Mouse (Mus musculus) T-helper 17 cell (primary cell): ENCODE results near the gene Ephb1.

Experiments used
- in situ Hi-C, 2 experiments: fragments of 300-600 bp; cut with MboI, MseI; formaldehyde crosslinking; loops; 1 replicate in 1 of 2; 2 replicates in 1 of 2; pipeline ENCODE4 v1.15.1; 2025; ENCODE audit warnings: high pct_unique_total_duplicates in 2 of 2

The Ephb1 gene

GRCm38 (mm10) chr9:102354561-102354973 is at the start of gene Ephb1:
Gene Ephb1 (minus strand): TSS chr9:102354693.
- in situ Hi-C loops: loop anchor here (5.0 to 10.0 kb wide), 4 partner anchors 1030 to 1170 kb away; no protein-coding TSS in a partner anchor

- in situ Hi-C loops: loop anchor here in 1 of 2 experiments (5.0 kb wide), 1 partner anchor 144 kb away; no protein-coding TSS in a partner anchor
Measured at GRCm38 (mm10) chr9:102403086-102404021, 48.9 kb upstream of the Ephb1 start.

- in situ Hi-C loops: loop anchor here in 1 of 2 experiments (5.0 kb wide), 1 partner anchor 145 kb away; no protein-coding TSS in a partner anchor
Measured at GRCm38 (mm10) chr9:102402671-102403070, 48.2 kb upstream of the Ephb1 start.

- in situ Hi-C loops: no loop called here
Measured at GRCm38 (mm10) chr9:102388266-102388665, 33.8 kb upstream of the Ephb1 start.

GRCm38 (mm10) chr9:102386816-102387215 is 32.3 kb upstream of the Ephb1 start:
- in situ Hi-C loops: no loop called here

- in situ Hi-C loops: no loop called here
Measured at GRCm38 (mm10) chr9:102380235-102380634, 25.7 kb upstream of the Ephb1 start.

GRCm38 (mm10) chr9:102374661-102375060 is 20.2 kb upstream of the Ephb1 start:
- in situ Hi-C loops: no loop called here

- in situ Hi-C loops: no loop called here
Measured at GRCm38 (mm10) chr9:102373886-102374285, 19.4 kb upstream of the Ephb1 start.

GRCm38 (mm10) chr9:102371936-102372335 is 17.4 kb upstream of the Ephb1 start:
- in situ Hi-C loops: no loop called here

- in situ Hi-C loops: no loop called here
Measured at GRCm38 (mm10) chr9:102371036-102371770, 16.7 kb upstream of the Ephb1 start.

GRCm38 (mm10) chr9:102370141-102370540 is 15.6 kb upstream of the Ephb1 start:
- in situ Hi-C loops: no loop called here

- in situ Hi-C loops: no loop called here
Measured at GRCm38 (mm10) chr9:102369141-102369540, 14.6 kb upstream of the Ephb1 start.

GRCm38 (mm10) chr9:102367796-102368195 is 13.3 kb upstream of the Ephb1 start:
- in situ Hi-C loops: no loop called here

GRCm38 (mm10) chr9:102365536-102365935 is 11.0 kb upstream of the Ephb1 start:
- in situ Hi-C loops: no loop called here

- in situ Hi-C loops: loop anchor here (10.0 kb wide), 3 partner anchors 1035 to 1175 kb away; no protein-coding TSS in a partner anchor
Measured at GRCm38 (mm10) chr9:102359311-102359710, 4.8 kb upstream of the Ephb1 start.

GRCm38 (mm10) chr9:102358711-102359110 is 4.2 kb upstream of the Ephb1 start:
- in situ Hi-C loops: loop anchor here (10.0 kb wide), 3 partner anchors 1034 to 1174 kb away; no protein-coding TSS in a partner anchor

GRCm38 (mm10) chr9:102358011-102358410 is 3.5 kb upstream of the Ephb1 start:
- in situ Hi-C loops: loop anchor here (10.0 kb wide), 3 partner anchors 1033 to 1173 kb away; no protein-coding TSS in a partner anchor

- in situ Hi-C loops: loop anchor here (10.0 kb wide), 3 partner anchors 1032 to 1172 kb away; no protein-coding TSS in a partner anchor
Measured at GRCm38 (mm10) chr9:102356516-102356915, 2.0 kb upstream of the Ephb1 start.

- in situ Hi-C loops: loop anchor here (10.0 kb wide), 3 partner anchors 1031 to 1171 kb away; no protein-coding TSS in a partner anchor
Measured at GRCm38 (mm10) chr9:102355726-102356125, 1.2 kb upstream of the Ephb1 start.

GRCm38 (mm10) chr9:102353636-102354491 is 629 bp downstream of the Ephb1 start:
- in situ Hi-C loops: loop anchor here (5.0 to 10.0 kb wide), 4 partner anchors 1029 to 1169 kb away; no protein-coding TSS in a partner anchor
